Mouse (Mus musculus): ENCODE data around the gene Hmg20a.

Gene Hmg20a

DNA sequence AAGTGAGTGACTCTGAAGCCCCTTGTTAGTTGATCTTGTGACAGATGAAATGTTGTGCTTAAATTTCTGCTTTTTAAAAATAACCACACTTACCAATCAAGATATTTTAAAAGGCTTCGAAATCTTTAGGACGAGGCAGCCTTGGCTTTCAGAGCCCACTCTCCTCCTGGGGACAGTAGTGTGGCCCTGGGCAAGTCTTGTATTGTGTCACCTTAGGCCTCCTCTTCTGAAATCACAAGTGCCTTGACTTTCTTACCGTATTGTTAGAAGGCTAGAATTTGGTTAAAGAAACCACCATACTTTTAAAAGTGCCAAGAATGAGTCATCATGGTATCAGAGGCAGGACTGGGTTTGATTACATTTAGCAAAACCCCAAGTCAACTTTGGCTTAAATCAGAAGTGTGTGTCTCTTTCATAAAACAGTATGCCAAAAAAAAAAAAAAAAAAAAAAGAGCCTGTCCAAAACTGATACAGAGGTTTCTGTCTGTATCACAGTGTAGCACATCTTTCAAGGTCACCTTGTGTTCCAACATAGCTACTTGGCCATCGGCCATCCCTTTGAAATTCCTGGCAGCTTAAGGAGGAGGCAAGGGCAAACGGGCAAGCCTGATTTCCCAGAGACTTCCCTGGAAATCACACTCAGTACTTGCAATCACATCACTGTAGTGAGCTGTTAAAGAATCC lies 78.9 kb downstream of the Hmg20a start:
- DNase-seq (ENCODE audit: low spot score): peak; percentile 39

DNA sequence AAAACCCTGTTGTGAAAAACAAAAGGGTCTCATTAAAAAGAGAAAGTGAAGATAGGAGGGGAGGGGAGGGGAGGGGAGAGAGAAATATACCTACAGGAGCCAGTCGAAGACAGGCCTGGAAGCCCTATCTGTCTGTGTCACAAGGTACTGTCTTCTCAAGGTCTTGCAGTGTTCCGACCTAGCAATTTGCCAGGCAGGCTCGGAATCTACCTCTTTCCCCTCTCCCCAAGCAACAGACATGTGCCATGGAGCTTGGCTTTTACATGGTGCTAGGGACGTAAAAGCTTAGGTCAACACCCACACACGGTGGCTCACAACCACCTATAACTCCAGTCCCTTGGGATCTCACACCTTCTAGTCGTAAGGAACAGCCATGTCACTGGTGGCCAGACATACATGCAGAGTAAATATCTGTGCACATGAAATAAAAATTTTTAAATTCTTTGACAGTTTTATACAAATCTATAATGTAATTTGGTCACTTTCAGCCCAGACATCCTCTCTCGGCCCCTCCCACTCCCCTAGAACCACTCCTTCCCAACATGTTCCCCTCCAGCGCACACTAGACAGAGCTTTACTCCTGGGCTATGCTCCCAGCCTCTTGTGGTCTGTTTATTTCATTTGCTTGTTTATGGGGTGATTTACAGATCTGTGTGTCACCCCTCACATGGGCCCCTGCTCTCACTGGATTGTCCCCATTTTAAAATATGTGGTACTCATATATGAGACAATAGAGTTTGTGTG lies 81.1 kb downstream of the Hmg20a start:
- DNase-seq (ENCODE audit: low spot score): no peak

DNA sequence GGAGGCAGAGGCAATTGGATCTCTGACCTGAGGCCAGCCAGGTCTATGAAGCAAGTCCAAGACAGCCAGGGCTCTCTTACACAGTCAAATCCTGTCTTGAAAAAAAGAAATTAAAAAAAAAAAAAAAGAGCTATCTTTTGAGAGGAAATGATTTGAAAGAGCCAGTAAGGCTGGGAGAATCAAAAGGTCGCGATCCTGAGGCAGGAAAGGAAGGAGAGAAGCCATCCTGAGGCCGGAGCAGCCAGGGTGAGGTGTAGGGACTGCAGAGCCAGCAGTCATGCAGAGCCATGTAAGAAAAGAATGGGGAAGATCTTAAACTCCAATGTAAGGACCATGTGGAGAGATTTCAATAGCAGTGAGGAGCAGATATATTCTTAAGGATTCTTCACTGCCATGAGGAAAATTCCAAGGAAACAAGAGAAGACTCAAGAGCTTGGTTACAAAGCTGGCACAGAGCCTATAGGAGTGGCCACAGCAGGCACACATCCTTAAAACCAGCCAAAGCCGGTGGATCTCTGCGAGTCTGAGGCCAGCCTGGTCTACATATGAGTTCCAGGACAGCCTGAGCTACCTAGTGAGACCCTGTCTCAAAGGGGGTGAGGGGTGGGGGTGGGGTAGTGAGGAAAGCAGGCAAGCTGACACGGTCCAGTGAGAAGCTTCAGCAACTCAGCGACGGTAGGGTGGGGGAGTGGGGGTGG lies 82.6 kb downstream of the Hmg20a start:
- no peak for DNase-seq (ENCODE audit: low spot score)

DNA sequence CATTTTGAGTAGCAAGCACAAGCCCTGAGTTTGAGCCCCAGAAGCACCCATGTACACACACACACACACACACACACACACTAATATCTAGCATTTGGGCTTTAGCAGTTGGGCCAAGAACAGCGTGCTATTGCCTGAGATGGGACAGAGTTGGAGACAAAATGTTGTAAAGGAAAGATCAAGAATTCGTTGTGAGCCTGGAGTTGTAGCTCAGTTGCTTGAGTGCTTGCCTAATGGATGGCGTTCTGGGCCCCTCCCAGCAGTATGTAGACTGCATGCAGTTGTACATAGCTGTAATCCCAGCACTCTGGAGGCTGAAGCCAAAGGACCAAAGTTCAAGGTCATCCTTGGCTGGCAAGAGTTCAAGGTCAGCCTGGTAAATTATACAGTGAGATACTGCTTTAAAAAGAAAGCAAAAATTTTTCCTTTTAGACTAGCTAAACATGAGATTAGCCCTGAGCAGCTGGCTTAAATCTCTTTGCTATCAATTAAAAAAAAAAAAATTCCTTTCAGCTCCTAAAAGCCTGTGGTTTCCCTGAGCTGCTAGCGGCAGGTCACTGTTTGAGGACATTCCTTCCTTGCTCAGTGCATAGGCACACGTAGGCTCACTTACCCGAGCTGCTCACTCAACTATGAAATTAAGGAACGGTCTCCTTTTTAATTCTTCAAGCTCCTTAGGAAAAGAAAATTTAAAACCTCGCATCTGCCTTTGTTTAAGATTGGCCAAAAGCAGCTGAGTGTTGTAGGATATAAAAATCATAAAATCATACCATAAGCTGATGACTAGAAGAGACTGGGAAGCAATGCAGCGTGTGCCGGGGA lies 83.5 kb downstream of the Hmg20a start:
- peak; percentile 25 for DNase-seq (ENCODE audit: low spot score)

DNA sequence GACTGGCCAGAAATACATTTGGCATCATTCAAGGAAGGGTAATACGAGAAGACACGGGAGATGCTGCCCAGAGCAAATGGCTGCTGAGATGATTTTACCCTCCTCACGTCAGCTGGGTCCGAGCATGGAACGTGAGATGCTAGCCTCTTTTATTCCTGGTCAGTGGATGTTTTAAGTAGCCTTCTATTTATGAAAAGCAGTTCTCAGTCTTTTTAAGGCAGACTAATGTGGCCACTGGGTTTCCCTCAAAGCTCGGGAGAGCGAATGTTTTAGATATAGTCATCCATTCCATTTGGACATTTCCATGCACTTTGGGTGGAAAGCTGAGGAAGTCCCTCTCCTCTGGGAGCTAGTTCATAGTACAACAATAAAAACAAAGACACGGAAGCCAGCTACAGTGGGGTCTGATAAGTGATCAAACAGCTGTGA lies 84.1 kb downstream of the Hmg20a start:
- DNase-seq (ENCODE audit: low spot score): no peak

DNA sequence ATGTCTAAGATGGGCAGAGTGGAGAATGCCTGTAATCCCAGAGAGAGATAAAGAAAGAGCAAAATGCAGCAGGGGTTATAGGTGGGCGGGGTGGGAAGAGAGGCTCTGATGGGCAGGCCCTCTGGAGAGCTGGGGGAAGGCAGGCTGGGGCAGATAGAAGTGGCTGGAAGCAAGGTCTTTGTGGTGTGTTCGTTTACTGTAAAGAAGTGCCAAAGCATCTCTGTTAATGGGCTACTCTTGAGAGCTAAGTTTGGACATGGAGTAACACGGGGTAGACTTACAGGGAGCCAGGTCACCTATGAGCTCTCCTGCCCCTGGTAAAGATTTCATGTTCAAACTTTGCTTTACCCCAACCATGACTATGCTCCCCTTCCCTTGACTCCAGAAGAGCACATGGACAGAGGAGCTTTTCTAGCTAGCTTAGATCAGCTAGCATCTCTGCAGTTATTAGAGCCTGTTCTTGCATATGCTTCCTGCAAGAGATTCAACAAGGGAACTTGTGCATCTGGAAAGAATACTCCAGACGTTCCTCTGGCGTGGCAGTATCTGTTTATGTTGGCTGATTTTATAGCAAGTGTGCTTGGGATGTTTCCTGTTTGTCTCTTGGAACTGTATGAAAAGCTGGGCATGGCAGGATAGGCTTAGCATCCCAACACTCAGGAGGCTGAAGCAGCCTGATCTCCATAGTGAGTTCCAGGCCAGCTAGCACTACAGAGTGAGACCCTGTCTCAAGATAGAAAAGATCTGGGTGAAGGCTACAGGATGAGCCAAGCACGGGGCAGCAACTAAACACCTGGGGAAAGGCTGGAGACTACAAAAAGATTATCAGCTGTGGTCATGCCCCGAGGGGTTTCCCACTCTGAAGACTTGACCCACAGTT lies 85.5 kb downstream of the Hmg20a start:
- DNase-seq (ENCODE audit: low spot score): no peak

DNA sequence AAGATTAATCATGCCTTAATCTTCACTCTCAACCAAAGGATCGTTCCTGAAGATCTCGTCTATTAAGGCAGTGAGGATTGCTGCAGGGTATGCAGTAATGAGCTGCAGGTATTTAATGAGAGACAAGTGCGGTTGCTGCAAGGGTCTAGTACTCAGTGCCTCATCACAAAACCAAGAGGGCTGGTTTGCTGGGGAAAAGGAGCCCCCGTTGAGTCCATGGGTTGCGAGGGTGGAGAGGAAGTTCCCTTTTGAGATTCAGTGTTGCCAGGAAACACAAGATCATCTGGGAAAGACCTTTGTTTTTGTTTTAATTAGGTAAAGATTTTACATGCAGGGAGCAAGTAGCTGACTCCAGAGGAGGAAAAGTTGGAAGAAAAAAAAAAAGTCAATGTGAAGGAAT lies 86.1 kb downstream of the Hmg20a start:
- DNase-seq (ENCODE audit: low spot score): no peak

DNA sequence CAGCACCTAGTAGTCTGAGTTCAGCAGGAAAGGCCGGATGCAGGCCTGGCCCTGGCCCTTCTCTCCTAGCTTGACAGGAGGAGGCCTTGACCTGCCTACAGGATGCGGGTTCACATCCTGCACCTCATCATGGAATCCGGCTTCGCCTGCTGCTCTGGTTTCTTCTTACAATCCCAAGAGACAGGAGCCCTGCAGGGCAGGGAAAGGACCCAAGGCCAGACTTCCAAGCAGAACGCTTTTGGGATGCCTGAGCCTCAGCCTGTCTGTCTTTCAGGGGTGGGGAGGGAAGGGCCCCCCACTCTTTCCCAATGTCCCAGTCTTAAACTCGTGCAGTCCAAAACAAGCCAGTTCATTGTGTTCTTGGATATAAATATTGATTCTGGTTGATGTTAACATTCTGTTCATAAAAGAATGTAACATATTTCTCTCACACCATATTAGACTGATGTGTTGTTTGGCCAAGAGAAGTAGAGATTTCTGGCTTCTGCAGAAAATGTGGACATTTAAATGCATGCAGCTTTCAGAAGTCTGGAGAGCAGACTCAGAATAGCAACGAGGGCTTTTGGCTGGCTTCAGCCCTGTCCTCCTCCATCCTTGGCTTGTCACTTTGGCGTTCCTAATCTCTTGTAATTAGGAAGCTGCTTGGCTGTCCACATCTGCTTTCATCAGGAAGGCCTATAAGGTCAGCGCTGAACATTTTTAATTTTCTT lies 86.8 kb downstream of the Hmg20a start:
- DNase-seq (ENCODE audit: low spot score): no peak

DNA sequence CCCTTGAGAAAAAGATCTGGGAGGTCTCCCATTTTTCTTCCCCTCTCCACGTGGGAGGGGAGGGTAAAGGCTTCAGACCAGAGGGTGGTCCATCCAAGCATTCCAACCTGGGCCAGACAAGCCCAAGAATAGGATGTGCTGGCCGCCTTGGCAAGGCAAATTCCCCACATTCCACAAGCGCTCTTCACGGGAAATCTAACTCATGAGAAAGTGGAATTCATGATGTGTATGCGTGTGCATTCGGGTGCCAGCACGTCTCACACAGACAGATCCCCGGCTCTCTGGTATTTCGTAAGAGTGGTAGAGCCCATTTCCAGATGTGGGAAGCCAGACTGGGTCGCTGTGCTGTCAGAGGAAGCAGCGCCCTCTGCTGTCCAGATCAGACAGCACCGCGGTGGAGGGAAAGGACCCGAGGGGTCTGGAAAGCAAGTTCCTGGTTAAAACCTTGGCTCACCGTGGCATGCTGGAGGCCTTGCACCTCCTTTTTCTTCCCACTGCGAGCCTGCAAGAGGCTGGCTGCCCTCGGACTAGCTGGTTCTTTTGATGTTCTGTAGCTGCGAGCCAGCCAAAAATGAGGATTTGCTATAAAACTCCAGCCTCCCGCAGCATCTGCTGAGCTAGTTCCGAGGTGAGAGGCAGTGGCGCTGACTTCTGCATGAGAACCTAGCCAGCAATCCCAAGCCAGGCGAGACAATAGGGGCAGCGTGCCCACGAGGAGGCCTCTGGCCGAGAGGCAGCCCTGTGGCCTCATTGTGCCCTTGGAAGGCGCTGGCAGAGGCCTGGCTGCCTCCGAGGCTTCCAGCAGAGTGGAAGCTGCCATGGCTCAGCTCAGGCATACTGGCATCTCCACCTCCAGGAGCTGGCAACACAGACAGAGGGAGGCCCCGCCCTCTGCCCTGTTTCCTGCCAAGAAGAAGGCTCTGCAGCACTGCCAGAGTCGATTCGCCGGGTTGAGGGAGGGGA lies 87.7 kb downstream of the Hmg20a start:
- peak; percentile 95 for DNase-seq (ENCODE audit: low spot score)

DNA sequence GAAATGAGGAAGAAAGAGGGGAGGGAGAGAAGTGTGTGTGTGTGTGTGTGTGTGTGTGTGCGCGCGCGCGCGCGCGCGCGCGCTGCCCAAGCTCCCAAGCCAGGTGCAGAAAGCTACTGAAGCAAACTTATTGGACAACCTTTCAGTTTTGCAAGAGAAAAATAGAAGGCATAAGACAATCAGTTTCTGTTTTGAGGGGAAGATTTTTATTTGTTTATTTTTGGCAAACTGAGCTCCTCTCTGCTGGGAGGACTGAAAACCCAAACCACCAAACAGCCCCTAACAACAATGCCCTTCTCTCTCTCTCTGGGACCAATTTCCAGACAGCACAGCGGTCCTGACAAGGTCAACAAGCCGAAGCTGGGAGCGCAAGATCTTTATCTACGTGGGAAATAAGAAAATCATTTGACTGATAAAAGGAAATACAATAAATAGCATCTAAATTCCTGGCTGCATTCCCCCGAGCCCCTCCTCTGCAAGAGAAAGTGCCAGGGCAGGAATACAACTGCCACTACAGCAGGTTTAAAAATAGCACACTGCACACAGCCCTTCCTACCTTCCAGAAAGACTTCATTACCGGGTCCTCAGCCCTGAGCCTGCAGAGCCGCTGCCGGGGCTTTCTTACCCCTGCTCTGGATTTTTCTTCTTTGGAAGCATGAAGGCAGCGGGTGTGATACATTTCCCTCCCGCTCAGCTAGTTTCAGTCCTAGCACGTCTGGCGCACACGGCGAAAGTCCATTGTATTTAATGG lies 88.7 kb downstream of the Hmg20a start:
- peak; percentile 20 for DNase-seq (ENCODE audit: low spot score)

DNA sequence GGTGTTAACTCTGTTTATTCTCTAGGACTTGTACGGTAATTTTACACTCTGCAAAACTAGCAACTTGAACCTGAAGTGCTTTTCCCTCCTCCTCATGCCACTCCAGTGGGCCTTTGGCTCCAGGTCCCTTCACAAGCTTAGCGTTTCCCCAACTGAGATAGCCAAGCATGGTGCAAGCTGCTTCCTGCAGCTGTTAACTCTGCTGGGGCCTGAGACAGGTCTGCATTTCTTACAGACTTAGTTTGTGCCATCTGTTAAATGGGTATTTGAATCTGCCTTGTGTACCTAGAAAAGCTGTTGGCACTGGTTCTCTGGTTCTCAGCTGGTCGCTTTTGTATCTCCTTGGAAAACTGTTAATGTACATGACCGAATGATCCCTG lies 89.3 kb downstream of the Hmg20a start:
- DNase-seq (ENCODE audit: low spot score): no peak

DNA sequence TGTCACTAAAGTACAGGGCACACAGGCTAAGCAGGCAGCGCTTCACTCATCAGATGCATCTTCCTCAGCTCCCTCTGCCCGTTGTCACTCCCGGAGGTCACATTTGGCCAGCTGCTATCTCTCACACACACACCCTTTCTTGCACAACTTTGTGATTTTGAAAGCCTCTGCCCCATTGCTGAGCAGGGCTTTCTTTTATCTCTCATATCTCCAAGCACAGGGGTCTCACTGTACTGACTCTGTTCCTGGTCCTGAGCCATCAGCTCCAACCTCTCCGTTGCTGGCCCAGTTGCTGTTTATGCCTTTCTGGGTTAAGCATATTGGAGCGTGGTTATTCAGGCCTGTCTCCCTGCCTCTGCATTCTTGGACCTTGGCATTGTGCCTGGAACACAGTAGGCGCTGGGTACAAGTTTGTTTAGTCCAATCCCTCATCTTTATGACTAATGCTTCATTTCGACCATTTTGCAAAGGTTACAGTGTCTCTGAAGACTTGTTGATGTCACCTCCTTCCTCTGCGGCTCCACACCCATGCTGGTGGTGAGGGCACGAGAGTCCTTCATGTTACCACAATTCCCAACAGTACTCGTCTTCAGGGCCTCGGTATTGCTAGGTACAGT lies 90.5 kb downstream of the Hmg20a start:
- no peak for DNase-seq (ENCODE audit: low spot score)

DNA sequence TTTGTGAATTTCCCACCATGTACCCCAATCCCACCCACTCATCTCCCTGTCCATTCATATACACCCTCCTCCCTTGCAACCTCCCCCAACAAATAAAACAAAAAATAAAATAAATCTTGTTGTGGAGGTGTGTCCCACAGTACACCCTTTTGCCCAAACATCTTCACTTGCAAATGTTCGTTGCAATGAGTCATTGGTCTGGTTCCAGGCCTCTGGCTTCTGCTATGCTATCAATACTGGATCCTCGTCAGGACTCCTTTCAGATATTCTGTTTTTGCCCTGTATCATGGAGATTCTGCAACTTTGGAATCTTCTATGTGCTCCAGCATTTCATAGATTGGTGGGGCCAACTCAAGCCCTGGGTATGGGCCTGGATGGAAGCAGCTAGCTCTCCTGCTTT lies 91.9 kb downstream of the Hmg20a start:
- no peak for DNase-seq (ENCODE audit: low spot score)

DNA sequence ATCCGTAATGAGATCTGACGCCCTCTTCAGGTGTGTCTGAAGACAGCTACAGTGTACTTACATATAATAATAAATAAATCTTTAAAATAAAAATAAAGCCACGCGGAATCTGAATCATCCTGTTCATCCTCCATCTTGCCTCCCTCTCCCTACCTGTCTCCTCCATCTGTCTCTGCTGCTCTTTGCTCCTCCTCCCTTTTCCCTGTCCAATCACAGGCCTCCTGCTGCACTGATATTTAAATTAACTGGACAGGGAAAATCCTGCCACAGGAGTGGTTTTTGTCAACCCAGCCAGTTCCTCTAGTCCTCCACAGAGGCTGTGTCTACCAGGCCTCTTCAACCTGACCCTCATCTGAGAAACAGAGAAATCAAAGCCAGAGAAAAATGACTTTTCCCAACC lies 94.1 kb downstream of the Hmg20a start:
- DNase-seq (ENCODE audit: low spot score): no peak

DNA sequence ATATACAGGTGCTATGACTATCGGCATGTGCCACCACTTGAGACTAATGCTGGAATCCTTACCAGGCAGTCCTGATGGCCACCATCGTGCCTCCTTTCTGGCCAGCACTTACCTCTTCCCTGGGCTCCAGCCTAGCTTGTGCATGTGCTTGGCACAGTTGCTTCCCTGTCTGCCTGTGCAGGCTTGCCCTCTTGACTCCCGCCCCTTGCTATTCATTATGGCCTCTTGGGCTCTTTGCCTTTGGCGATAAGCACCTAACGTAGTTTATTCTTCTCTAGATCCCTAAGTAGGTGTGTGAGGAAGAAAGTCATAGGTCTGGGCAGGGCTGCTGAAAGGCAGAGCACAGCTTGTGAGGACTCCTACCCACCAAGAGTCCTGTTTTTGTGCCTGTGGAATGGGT lies 96.7 kb downstream of the Hmg20a start:
- no peak for DNase-seq (ENCODE audit: low spot score)

DNA sequence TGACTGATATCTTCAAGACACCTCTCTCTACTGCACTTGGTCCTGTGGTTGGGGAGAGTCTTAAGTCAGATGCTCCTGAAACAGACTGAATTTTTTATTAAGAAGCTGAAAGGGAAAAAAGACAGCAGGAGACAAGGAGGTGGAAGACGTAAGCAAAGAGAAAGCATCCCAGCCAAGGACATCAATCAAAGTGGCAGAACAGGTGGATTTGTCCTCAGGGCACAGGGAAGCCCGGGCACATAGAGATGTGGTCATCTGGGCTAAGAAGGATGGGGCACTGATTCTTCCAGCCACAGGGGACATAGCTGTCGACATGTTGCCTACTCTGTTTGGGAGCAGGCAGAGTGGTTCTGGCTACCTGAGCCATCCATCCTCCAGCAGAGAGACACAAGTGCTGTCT lies 97.8 kb downstream of the Hmg20a start:
- DNase-seq (ENCODE audit: low spot score): no peak

DNA sequence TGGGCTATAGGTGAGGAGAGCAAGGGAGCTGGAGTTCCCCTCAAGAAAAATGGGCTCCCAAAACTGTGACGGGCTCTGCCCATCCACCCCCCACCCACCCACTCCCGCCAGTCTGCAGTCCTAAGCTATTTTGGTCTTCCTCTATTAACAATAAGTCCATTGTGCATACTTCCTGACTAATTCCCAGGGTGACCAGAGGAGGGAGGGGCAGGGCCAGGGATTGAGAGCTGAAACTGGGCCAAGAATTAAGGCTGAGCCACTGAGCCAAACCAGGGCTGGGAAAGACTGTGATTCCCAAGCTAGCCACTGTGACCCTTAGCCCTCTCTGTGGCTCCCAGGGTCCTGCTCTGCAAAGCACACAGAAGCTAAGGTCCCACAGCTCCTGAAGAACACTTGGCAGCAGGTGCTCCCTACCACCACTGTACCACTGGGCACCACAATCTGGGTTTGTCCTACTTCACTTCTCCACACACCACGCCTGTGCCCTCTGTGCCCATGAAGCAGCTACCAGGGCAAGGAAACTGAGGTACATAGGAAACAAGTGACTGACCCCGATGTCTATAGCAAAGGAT lies 98.4 kb downstream of the Hmg20a start:
- DNase-seq (ENCODE audit: low spot score): no peak

DNA sequence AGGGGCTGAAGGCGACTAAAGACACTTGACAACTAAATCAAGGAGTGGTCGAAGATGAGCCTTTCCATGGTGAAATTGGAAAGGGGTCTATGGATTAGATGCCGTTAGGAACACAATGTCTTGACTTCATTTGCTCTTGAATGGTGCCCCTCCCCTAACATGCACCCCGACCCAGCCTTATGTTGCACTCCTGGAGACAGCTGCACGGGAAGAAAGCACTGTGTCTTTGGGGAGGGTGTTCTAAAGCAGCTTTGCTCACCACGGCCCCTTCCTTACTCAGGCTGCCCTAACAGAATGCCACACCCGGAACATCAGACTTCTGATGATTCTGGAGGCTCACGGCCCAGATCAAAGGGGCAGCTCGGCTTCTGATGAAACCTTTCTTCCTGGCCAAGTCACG lies 103.9 kb downstream of the Hmg20a start:
- no peak for DNase-seq (ENCODE audit: low spot score)
